Mouse (Mus musculus): Measurements from ENCODE around the gene Irf4. TPM values are rescaled to one million over a fixed set of nuclear protein-coding genes. Genes with fewer than 3 reads are reported as not detected.

The Irf4 gene
- polyA plus RNA-seq, 1 experiment from 2014 or later: 0.25 TPM

GRCm38 (mm10) chr13:30792741-30793140 lies 43.7 kb downstream of the Irf4 start:
- Histone ChIP-seq H3K27ac (no peak overlapping the region), H3K9me3 (replicated peaks) (no peaks in the 10 kb centered on the region), H3K4me1 (no peaks in the 10 kb centered on the region), H3K4me2 (no peak overlapping the region), H3K9ac (no peak overlapping the region), H3K4me3 (replicated peaks) (no peak overlapping the region), H3K27me3 (no peaks in the 10 kb centered on the region), H3K36me3 (no peaks in the 10 kb centered on the region)
- 76% methylated on average over 3 of the region's 3 CpGs for WGBS
- ATAC-seq (replicated peaks; ENCODE audit: low FRiP score): no peak

DNA sequence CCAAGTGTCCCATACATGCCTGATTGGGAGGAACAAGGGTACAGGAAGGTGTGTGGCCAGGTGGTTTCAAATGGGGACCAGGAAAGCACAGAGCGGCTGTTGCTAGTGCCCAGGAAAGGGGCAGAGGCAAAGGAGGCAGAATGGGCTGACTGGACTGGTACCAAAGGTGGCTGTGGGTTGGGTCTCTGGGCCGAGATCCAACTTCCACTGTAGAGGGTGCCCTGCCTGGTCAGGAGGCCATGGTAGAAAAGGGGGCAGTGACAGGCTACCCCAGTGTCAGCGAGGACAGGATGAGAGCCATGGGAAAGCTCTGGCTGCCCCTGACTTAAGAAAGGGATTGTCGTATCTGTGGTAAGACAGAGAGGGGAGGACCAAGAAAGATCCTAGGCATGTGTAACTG lies 44.2 kb downstream of the Irf4 start:
- ATAC-seq (replicated peaks; ENCODE audit: low FRiP score): no peak
- H3K4me3 ChIP-seq (replicated peaks): no peak overlapping the region
- no peaks in the 10 kb centered on the region for H3K9me3 ChIP-seq (replicated peaks)
- H3K9ac ChIP-seq: no peak overlapping the region
- no peaks in the 10 kb centered on the region for H3K36me3 ChIP-seq
- no peaks in the 10 kb centered on the region for H3K4me1 ChIP-seq
- H3K27ac ChIP-seq: no peak overlapping the region
- H3K4me2 ChIP-seq: no peak overlapping the region
- H3K27me3 ChIP-seq: no peaks in the 10 kb centered on the region
- 83% methylated on average over 4 of the region's 4 CpGs for WGBS

GRCm38 (mm10) chr13:30793616-30794015 lies 44.6 kb downstream of the Irf4 start:
- Histone ChIP-seq H3K9ac (no peak overlapping the region), H3K27me3 (no peaks in the 10 kb centered on the region), H3K4me2 (no peak overlapping the region), H3K9me3 (replicated peaks) (no peaks in the 10 kb centered on the region), H3K4me3 (replicated peaks) (no peak overlapping the region), H3K4me1 (no peaks in the 10 kb centered on the region), H3K27ac (no peak overlapping the region), H3K36me3 (no peaks in the 10 kb centered on the region)
- no peak for ATAC-seq (replicated peaks; ENCODE audit: low FRiP score)
- WGBS: 72% methylated on average over 5 of the region's 5 CpGs

DNA sequence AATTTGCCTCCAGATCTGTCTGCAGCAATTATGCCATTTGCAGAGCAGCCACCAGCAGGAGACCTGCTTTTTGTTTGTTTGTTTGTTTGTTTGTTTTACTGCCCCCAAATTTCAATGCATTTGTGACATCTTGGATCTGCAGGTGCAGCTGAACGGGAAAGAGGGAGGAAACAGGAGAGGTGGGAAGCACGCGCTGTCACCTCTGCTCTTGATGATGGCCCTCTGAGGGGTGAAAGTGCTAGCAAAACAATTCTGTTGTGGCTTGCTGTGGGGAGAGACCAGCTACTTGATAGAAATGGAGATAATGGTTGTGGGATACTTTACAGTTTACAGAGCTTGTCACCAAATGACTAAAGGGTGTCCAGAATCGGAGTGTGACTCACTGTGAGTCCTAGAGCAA lies 46.9 kb downstream of the Irf4 start:
- H3K36me3 ChIP-seq: no peaks in the 10 kb centered on the region
- H3K4me2 ChIP-seq: no peak overlapping the region
- H3K4me3 ChIP-seq (replicated peaks): no peak overlapping the region
- no peak overlapping the region for H3K27ac ChIP-seq
- no peaks in the 10 kb centered on the region for H3K9me3 ChIP-seq (replicated peaks)
- 71% methylated on average over 4 of the region's 4 CpGs for WGBS
- no peak for ATAC-seq (replicated peaks; ENCODE audit: low FRiP score)
- H3K4me1 ChIP-seq: no peaks in the 10 kb centered on the region
- H3K27me3 ChIP-seq: no peaks in the 10 kb centered on the region
- H3K9ac ChIP-seq: no peak overlapping the region

DNA sequence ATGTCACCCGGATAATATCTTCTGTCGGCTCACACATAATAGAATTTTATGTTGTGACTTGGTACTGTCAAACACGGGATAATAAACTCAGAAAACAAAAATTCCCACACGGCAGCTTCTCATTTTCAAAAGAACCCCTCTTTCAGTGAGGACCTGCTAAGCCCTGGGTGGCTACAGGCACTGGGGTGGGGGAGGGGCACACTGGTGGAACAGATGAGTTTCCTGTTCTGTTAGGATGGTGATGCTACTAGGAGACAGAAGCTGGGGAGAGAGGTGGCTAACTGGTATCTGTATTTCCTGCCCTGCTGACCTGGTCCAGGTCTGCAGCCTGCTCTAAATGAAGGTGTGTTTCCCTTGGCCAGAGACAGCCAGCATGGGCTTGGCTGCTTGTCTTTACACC lies 52.9 kb downstream of the Irf4 start:
- no peak overlapping the region for H3K27ac ChIP-seq
- H3K27me3 ChIP-seq: no peaks in the 10 kb centered on the region
- no peaks in the 10 kb centered on the region for H3K4me1 ChIP-seq
- H3K9me3 ChIP-seq (replicated peaks): no peaks in the 10 kb centered on the region
- ATAC-seq (replicated peaks; ENCODE audit: low FRiP score): no peak
- 88% methylated on average over 4 of the region's 4 CpGs for WGBS
- no peak overlapping the region for H3K4me2 ChIP-seq
- H3K9ac ChIP-seq: no peak overlapping the region
- no peaks in the 10 kb centered on the region for H3K36me3 ChIP-seq
- no peak overlapping the region for H3K4me3 ChIP-seq (replicated peaks)

- Histone ChIP-seq H3K4me1 (no peaks in the 10 kb centered on the region), H3K36me3 (no peaks in the 10 kb centered on the region), H3K27me3 (no peaks in the 10 kb centered on the region), H3K4me3 (replicated peaks) (no peak overlapping the region), H3K9me3 (replicated peaks) (no peaks in the 10 kb centered on the region), H3K27ac (no peak overlapping the region), H3K9ac (no peak overlapping the region), H3K4me2 (no peak overlapping the region)
- ATAC-seq (replicated peaks; ENCODE audit: low FRiP score): no peak
- WGBS: 90% methylated on average over 5 of the region's 5 CpGs
Observed at GRCm38 (mm10) chr13:30802336-30802955, 53.4 kb downstream of the Irf4 start.

DNA sequence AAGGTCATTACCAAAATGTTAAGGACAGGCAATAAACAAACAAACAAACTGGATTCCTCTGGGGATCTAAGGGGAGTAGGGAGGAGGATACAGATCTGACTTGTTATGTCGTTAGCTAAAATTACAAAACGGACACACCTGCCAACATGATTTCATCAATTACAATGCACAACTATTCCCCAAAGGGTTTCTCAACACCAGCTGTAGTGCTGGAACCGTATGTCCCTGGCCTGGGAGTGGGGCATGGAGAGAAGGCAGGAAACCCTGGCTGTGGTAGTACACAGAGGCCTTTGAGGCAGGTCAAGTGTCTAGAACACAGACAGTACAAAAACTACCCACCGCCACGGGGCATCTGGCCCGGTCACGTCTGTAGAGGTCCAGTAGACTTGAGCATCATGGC lies 60.2 kb downstream of the Irf4 start:
- no peak overlapping the region for H3K4me2 ChIP-seq
- H3K4me3 ChIP-seq (replicated peaks): no peak overlapping the region
- H3K9me3 ChIP-seq (replicated peaks): no peaks in the 10 kb centered on the region
- ATAC-seq (replicated peaks; ENCODE audit: low FRiP score): no peak
- no peaks in the 10 kb centered on the region for H3K36me3 ChIP-seq
- no peak overlapping the region for H3K27ac ChIP-seq
- no peaks in the 10 kb centered on the region for H3K27me3 ChIP-seq
- H3K9ac ChIP-seq: no peak overlapping the region
- H3K4me1 ChIP-seq: no peaks in the 10 kb centered on the region
- WGBS: 86% methylated on average over 7 of the region's 7 CpGs

DNA sequence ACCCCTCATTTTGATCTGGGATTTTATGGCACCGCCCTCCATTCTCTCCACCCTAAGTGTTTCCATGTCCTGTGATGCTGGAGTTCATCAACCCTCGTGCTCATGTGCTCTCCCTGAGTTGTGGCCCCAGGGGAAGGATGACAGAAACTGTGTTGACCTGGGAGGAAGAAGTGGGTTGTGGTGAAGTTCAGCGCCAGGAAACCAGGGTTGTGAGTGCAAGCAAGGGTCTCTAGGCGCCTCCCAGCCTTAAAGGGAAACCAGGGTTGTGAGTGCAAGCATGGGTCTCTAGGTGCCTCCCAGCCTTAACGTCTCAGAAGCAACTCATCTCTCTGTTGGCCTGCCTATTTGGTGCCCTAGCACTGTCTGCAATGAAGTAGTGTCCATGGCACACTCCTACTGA lies 64.4 kb downstream of the Irf4 start:
- Histone ChIP-seq H3K27ac (no peak overlapping the region), H3K27me3 (no peaks in the 10 kb centered on the region), H3K9me3 (replicated peaks) (no peaks in the 10 kb centered on the region), H3K4me3 (replicated peaks) (no peak overlapping the region), H3K9ac (no peak overlapping the region), H3K4me1 (no peaks in the 10 kb centered on the region), H3K36me3 (peaks cover 6% of the 10 kb centered on the region), H3K4me2 (no peak overlapping the region)
- 87% methylated on average over 5 of the region's 5 CpGs for WGBS
- no peak for ATAC-seq (replicated peaks; ENCODE audit: low FRiP score)

DNA sequence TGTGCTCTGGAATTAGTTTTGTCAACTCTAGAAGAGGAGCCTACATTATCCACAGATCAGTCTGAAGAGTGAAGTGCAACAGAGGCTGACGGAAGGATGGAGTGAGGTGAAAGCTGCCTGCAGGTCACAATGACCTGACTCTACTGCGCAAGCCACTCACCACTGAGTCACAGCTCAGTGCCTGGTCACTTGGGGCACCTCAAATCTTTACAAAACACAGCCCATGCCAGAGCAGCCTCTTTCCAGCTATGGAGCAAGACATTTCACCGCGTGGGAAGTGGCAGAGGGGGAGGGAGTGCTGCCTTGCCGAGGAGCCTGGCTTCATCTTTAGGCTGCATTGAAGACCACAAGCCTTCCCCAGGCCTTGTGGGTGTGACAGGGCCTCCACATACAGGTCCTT lies 65.2 kb downstream of the Irf4 start:
- no peak overlapping the region for H3K4me2 ChIP-seq
- 84% methylated on average over 5 of the region's 5 CpGs for WGBS
- no peaks in the 10 kb centered on the region for H3K4me1 ChIP-seq
- no peaks in the 10 kb centered on the region for H3K27me3 ChIP-seq
- ATAC-seq (replicated peaks; ENCODE audit: low FRiP score): no peak
- H3K36me3 ChIP-seq: peaks cover 12% of the 10 kb centered on the region
- H3K27ac ChIP-seq: no peak overlapping the region
- H3K4me3 ChIP-seq (replicated peaks): no peak overlapping the region
- no peak overlapping the region for H3K9ac ChIP-seq
- H3K9me3 ChIP-seq (replicated peaks): no peaks in the 10 kb centered on the region

Other genes with a start within 250 kb of the Irf4 start
- 269 and 295 TPM in 2 replicates for gene Uqcrfs1, start 203.9 kb upstream of the Irf4 start, polyA plus RNA-seq (2015; fragmentation: Nextera tagmentation; extraction: Ambion mirVana)
- gene Dusp22, start 89.2 kb upstream of the Irf4 start, polyA plus RNA-seq (2015; fragmentation: Nextera tagmentation; extraction: Ambion mirVana): 20.1 TPM in 2 replicates
- 0.18 TPM in 1 of 2 replicates, not detected in the other for gene Hus1b, start 198.5 kb downstream of the Irf4 start, polyA plus RNA-seq (2015; fragmentation: Nextera tagmentation; extraction: Ambion mirVana)
- gene Exoc2, start 224.9 kb downstream of the Irf4 start, polyA plus RNA-seq (2015; fragmentation: Nextera tagmentation; extraction: Ambion mirVana): 28.0 and 29.9 TPM in 2 replicates
- gene Gm5447, start 225.0 kb downstream of the Irf4 start, polyA plus RNA-seq (2015; fragmentation: Nextera tagmentation; extraction: Ambion mirVana): 0.24 TPM in 1 of 2 replicates, not detected in the other